Mouse (Mus musculus) heart, embryonic 10.5 days (tissue): ENCODE results near the gene Loxl3. TPM values are rescaled to one million over a fixed set of nuclear protein-coding genes. Genes with fewer than 3 reads are reported as not detected.

Experiments
- DNase-seq: peaks from one replicate; pipeline ENCODE4 v3.0.0-alpha.2; 2017; ENCODE audit warnings: low spot score
- H3K27ac ChIP-seq: fragments of 300-500 bp; sonication (generic); 2 replicates; pipeline ENCODE4 v1.5.1; 2016; ENCODE audit warnings: mild to moderate bottlenecking
- H3K27me3 ChIP-seq: fragments of 300-500 bp; sonication (generic); 2 replicates; pipeline ENCODE4 v1.6.1; 2016; ENCODE audit warnings: mild to moderate bottlenecking; ENCODE audit not compliant: poor library complexity, insufficient read depth, severe bottlenecking
- H3K36me3 ChIP-seq: fragments of 300-500 bp; sonication (generic); 2 replicates; pipeline ENCODE4 v1.6.1; 2016; ENCODE audit warnings: mild to moderate bottlenecking, moderate library complexity
- H3K4me1 ChIP-seq: fragments of 300-500 bp; sonication (generic); 2 replicates; pipeline ENCODE4 v1.6.1; 2016; ENCODE audit warnings: mild to moderate bottlenecking
- H3K4me3 ChIP-seq: fragments of 300-500 bp; sonication (generic); 2 replicates; pipeline ENCODE4 v1.5.1; 2016; ENCODE audit warnings: mild to moderate bottlenecking, moderate library complexity
- H3K9me3 ChIP-seq: fragments of 300-500 bp; sonication (generic); 2 replicates; pipeline ENCODE4 v1.6.1; 2016; ENCODE audit warnings: mild to moderate bottlenecking, moderate library complexity
- WGBS: fragments of 180-500 bp; shearing (Covaris S2); methylation state at CpG from one replicate; pipeline ENCODE4 v1.1.7; 2016; 5-methylcytosine and 5-hydroxymethylcytosine counted together
- polyA plus RNA-seq: library from polyadenylated mRNA; unstranded; fragments of >200 nt; fragmentation: Nextera tagmentation; extraction: Ambion mirVana; gene quantifications from 2 replicates; pipeline ENCODE4 v1.2.1, GENCODE M21; 2016

Gene Loxl3
- polyA plus RNA-seq, 1 experiment from 2014 or later = 9.8 TPM

- 38% methylated on average over 8 of the region's 8 CpGs for WGBS
- no peaks in the 10 kb centered on the region for H3K9me3 ChIP-seq
- no peak overlapping the region for H3K27ac ChIP-seq
- H3K4me1 ChIP-seq = peaks cover 23% of the 10 kb centered on the region
- DNase-seq = no peak
- no peaks in the 10 kb centered on the region for H3K36me3 ChIP-seq
- H3K27me3 ChIP-seq = peaks cover 100% of the 10 kb centered on the region
- no peak overlapping the region for H3K4me3 ChIP-seq
These were observed 32.0 kb downstream of the Loxl3 start for GRCm38 (mm10) chr6:83065995-83066394.

- Histone ChIP-seq H3K4me1 (peaks cover 28% of the 10 kb centered on the region), H3K4me3 (no peak overlapping the region), H3K27ac (no peak overlapping the region), H3K36me3 (no peaks in the 10 kb centered on the region), H3K27me3 (peaks cover 100% of the 10 kb centered on the region), H3K9me3 (no peaks in the 10 kb centered on the region)
- whole genome bisulfite sequencing = 30% methylated on average over 6 of the region's 6 CpGs
- no peak for DNase-seq
These were observed 32.5 kb downstream of the Loxl3 start for GRCm38 (mm10) chr6:83066441-83066840.

DNA sequence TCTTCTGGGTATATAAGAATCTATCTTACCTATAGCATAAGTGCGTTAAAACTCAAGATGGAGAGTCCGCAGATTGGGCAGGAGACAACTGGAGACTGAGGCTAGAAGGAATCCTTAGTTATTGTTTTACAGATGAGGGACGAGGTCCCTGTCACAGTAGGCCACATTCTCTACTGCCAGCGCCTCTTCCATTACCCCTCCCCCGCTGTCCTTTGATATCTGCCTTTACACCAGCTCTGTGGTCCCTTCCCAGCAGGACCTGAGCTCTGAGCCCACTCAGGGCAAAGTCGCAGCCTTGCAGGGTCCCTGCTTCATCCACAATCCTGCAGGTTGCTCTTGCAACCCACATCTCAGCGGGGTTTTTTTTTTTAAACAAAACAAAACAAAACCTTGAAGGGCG, 34.2 kb downstream of the Loxl3 start:
- Histone ChIP-seq H3K4me1 (peaks cover 30% of the 10 kb centered on the region), H3K27ac (no peak overlapping the region), H3K36me3 (no peaks in the 10 kb centered on the region), H3K4me3 (peak overlapping the region; percentile 48), H3K27me3 (peaks cover 100% of the 10 kb centered on the region), H3K9me3 (no peaks in the 10 kb centered on the region)
- WGBS = 3% methylated on average over 8 of the region's 8 CpGs
- no peak for DNase-seq

DNA sequence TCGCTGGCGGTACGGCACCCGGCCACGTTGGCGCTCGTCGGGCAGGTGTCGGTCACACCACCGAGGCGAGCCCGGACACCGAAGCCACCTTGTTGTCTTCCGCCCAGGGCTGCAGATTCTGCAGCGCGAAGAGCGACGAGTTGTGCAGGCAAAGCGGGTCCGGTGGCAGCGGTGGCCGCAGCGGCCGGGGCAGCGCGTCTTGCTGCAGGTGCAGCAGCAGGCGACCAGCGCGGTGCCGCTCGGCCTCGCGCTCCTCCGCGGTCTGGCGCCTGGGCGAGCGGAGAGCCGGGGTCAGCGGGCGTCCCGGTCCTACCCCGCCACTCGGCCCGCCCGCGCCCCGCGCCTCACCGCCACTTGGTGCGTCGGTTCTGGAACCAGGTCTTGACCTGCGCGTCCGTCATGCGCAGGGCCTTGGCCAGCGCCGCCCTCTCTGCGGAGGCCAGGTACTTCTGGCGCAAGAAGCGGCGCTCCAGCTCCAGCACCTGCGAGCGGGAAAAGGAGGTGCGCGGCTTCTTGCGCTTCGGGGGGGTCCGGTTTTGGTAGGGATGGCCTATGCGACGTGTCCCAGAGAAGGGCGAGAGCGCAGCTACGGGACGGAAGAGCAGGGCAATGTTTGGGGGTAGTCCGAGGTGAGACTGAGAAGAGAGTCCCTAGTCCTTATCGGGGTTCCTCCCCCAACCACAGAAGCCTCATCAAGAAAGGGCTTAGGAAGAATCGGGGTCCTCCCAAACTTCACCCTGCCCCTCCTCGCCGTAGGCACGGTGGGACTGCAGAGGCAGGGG, 34.9 kb downstream of the Loxl3 start:
- Histone ChIP-seq H3K27me3 (peaks cover 100% of the 10 kb centered on the region), H3K9me3 (no peaks in the 10 kb centered on the region), H3K36me3 (no peaks in the 10 kb centered on the region), H3K27ac (no peak overlapping the region), H3K4me3 (peak overlapping the region; percentile 49), H3K4me1 (peaks cover 30% of the 10 kb centered on the region)
- 1% methylated on average over 81 of the region's 81 CpGs for WGBS
- no peak for DNase-seq

- no peak overlapping the region for H3K27ac ChIP-seq
- 3% methylated on average over 69 of the region's 69 CpGs for WGBS
These were observed 35.7 kb downstream of the Loxl3 start for GRCm38 (mm10) chr6:83069488-83070246.

GRCm38 (mm10) chr6:83070247-83070310, 36.1 kb downstream of the Loxl3 start, which contains the start of gene Tlx2:
Gene Tlx2, minus strand, starts transcription at chr6:83070293.
- Histone ChIP-seq H3K27me3 (peaks cover 100% of the 10 kb centered on the region), H3K36me3 (no peaks in the 10 kb centered on the region), H3K4me3 (peak within 1 kb of the TSS; percentile 49), H3K4me1 (peaks cover 30% of the 10 kb centered on the region), H3K27ac (no peak within 1 kb of the TSS), H3K9me3 (no peaks in the 10 kb centered on the region)
- DNase-seq = no peak
- WGBS = 2% methylated on average over 10 of the region's 10 CpGs

More at GRCm38 (mm10) chr6:83069488-83070246, 35.7 kb downstream of the Loxl3 start:
- H3K36me3 ChIP-seq = no peaks in the 10 kb centered on the region
- peaks cover 30% of the 10 kb centered on the region for H3K4me1 ChIP-seq
- H3K27me3 ChIP-seq = peaks cover 100% of the 10 kb centered on the region
- no peaks in the 10 kb centered on the region for H3K9me3 ChIP-seq
- DNase-seq = no peak
- peak overlapping the region; percentile 49 for H3K4me3 ChIP-seq

GRCm38 (mm10) chr6:83070311-83071219, 36.6 kb downstream of the Loxl3 start:
- peak overlapping the region; percentile 49 for H3K4me3 ChIP-seq
- no peak for DNase-seq
- WGBS = under 1% methylated on average over 56 of the region's 58 CpGs
- H3K27ac ChIP-seq = no peak overlapping the region
- peaks cover 100% of the 10 kb centered on the region for H3K27me3 ChIP-seq
- H3K36me3 ChIP-seq = no peaks in the 10 kb centered on the region
- H3K9me3 ChIP-seq = no peaks in the 10 kb centered on the region
- peaks cover 30% of the 10 kb centered on the region for H3K4me1 ChIP-seq

DNA sequence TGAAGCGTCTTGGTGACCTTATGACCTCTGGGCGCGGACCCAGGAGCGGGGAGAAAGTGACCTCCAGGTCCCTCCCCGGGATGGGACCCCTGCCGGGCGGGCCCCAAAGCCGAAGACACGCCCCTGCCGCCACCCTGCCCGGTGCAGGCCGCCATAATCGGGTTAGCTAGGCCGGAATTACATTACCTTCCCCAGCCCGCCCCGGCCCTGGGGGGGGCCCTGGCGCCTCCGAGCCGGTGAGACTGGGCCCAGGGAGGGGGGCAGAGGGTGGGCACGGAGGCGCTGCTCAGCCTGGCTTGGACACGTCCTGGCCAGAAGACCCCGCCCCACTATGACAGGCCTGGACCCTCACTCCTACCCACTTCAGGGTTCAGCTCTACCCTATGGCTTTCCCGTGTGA, 37.2 kb downstream of the Loxl3 start:
- WGBS = under 1% methylated on average over 22 of the region's 24 CpGs
- no peak for DNase-seq
- Histone ChIP-seq H3K9me3 (no peaks in the 10 kb centered on the region), H3K27me3 (peaks cover 100% of the 10 kb centered on the region), H3K4me3 (peak overlapping the region; percentile 36), H3K27ac (no peak overlapping the region), H3K36me3 (no peaks in the 10 kb centered on the region), H3K4me1 (peaks cover 30% of the 10 kb centered on the region)

DNA sequence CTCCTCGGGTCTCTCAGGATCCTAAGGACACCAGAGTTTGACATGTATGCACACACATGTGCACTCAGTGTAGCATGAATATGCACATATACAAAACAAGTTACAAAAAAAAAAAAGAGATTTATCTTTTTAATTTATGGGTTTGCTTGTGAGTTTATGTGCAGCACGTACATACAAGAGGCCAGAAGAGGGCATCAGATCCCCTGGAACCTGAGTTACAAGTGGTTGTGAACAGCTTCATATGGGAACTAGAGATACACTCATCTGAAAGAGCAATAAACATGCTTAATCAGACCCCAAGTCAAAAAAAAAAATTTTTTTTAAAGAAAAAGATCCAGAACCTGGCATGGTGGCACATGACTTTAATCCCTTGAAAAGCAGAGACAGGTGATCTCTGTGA, 41.0 kb downstream of the Loxl3 start:
- H3K27me3 ChIP-seq = peaks cover 74% of the 10 kb centered on the region
- H3K4me1 ChIP-seq = peaks cover 29% of the 10 kb centered on the region
- DNase-seq = no peak
- H3K9me3 ChIP-seq = no peaks in the 10 kb centered on the region
- peaks cover 2% of the 10 kb centered on the region for H3K36me3 ChIP-seq
- no peak overlapping the region for H3K27ac ChIP-seq
- no peak overlapping the region for H3K4me3 ChIP-seq
- 17% methylated on average over 2 of the region's 2 CpGs for WGBS

DNA sequence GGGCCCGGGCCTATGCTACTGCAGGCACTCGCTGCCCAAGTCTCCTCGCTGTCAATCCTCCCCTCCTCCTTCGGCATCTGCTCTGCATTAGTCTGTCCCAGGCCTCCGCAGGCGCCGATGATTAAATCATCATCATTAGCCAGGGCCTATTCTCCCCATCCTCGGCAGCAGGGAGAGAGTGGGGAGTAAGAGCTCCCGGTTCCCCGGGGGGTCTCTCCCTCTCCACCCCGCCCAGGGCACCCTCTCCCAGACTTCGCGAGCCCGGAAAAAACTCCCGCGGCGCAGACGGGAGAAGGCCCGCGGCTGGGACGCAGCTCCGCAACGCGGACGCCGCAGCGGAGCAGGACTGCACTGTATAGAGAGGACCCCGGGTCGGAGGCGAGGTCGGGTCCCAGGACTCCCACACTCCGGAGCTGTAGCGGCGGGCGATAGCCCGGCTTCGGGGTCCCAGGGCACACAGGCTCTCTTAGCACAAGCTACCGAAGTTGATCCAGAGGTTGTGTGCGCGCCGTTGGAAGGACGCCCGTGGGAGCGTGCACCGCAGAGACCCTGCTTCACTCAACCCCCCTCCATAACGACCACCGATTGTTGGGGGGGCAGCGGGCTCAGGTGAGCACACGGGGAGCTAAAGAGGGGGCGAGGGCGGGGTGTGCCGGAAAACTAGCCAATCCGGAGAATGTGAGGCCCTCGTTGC, 43.8 kb downstream of the Loxl3 start, which contains the start of gene Pcgf1:
Gene Pcgf1, plus strand, starts transcription at position 240 of the 694 bp plus-strand sequence.
- Histone ChIP-seq H3K4me1 (peaks cover 13% of the 10 kb centered on the region), H3K36me3 (peaks cover 29% of the 10 kb centered on the region), H3K9me3 (no peaks in the 10 kb centered on the region), H3K4me3 (peak within 1 kb of the TSS; percentile 87), H3K27me3 (peaks cover 73% of the 10 kb centered on the region), H3K27ac (peak within 1 kb of the TSS; percentile 95)
- under 1% methylated on average over 54 of the region's 54 CpGs for WGBS
- no peak for DNase-seq

- H3K27ac ChIP-seq = peak overlapping the region; percentile 95
- WGBS = under 1% methylated on average over 46 of the region's 46 CpGs
- peak overlapping the region; percentile 87 for H3K4me3 ChIP-seq
- DNase-seq = peak; percentile 99
- peaks cover 13% of the 10 kb centered on the region for H3K4me1 ChIP-seq
- peaks cover 73% of the 10 kb centered on the region for H3K27me3 ChIP-seq
- peaks cover 29% of the 10 kb centered on the region for H3K36me3 ChIP-seq
- H3K9me3 ChIP-seq = no peaks in the 10 kb centered on the region
These were observed 44.4 kb downstream of the Loxl3 start for GRCm38 (mm10) chr6:83078324-83078858.

- Histone ChIP-seq H3K36me3 (peaks cover 29% of the 10 kb centered on the region), H3K27ac (no peak overlapping the region), H3K27me3 (peaks cover 73% of the 10 kb centered on the region), H3K4me3 (no peak overlapping the region), H3K4me1 (peaks cover 13% of the 10 kb centered on the region), H3K9me3 (no peaks in the 10 kb centered on the region)
- DNase-seq = no peak
- WGBS = 93% methylated on average over 5 of the region's 5 CpGs
These were observed 46.2 kb downstream of the Loxl3 start for GRCm38 (mm10) chr6:83080210-83080609.
